Mouse (Mus musculus) mature B cell (primary cell): ENCODE results near the gene Ankrd13b.

Source experiments
- in situ Hi-C: fragments of 300-500 bp; cut with MboI; formaldehyde crosslinking; loops from 2 replicates; pipeline ENCODE4 v1.14.3; 2019

The Ankrd13b gene

DNA sequence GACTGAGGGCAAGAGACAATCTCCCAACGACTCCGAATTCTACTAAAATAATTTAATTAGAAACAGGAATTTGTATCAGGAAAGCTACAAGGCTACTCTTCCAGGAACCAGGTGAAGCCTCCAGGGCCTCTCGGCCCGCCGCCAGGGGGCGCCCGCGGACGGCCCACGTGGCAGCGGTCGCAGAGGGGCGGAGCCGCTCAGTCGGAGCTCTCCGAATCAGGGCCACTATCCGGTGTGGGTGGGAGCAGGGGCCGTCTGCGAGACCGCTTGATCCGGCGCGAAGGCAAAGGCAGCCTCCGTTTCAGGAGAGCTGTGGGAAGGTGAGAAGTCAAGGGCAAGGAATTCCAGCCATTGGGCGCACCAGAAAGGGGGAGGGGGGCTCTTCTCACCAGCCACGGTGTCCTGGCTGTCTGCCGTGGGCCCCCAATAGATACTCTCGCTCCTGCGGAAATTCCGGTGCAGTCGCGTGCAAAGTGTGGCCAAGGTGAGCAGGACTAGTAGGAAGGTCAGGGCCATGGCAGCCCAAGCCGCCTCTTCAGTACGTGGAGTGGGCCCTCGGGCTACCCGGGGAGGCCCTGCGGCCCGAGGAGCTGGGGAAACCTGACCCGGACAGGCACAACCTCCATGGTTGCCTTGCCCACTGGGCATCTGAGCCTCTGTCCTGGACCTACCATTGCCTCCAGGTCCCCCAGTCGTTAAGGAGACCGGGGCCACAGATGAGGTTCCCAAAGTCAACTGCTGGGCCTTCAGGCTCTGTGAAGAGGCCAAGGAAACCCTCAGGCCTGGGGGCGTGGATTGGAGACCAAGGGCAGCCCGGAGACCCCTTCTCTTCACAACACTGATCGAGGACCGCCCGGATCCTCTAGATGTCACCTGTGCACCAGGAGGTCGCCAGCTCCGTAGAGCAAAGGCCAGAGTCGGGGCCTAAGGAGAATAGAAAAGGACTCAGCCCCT, 18.9 kb upstream of the Ankrd13b start:
- in situ Hi-C loops: no loop called here

DNA sequence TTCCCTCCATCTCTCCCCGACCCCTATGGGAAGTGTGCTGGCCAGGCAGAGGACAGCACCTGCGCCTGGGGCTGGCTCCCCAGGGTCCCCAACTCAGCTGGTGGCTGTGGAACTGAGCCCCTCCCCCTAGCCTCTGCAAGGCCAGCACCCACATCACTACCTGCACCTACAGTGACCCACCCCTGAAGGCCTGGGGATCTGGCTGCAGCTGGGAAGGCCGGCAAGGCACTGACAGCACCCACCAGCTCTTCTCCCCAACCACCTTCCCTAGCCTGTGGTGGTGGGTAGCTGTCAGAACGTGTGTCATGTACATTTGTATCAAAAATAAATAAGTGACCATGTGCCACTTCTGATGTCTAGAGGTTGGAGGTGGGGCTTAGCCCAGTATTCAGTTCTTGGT, 17.9 kb upstream of the Ankrd13b start:
- in situ Hi-C loops: no loop called here

DNA sequence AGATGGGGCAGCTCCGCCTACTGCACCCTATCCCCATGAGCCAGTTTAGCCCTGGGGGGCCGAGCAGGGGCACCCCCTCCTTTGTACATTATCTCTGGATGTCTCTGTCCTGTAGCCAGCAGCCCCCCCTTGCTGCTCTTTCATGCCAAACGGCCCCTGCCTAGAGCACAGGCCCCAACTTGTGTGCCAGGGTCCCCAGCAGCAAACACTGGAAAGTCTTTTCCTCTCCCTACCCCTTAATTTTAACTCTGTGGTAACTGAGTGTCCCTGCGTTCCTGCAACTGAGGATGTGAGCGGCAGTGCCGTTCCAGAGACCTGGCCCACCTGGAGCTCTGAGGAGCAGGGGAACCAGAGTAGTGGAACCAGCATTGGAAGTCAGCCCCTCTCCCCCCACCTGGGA, 17.5 kb upstream of the Ankrd13b start:
- in situ Hi-C loops: no loop called here

DNA sequence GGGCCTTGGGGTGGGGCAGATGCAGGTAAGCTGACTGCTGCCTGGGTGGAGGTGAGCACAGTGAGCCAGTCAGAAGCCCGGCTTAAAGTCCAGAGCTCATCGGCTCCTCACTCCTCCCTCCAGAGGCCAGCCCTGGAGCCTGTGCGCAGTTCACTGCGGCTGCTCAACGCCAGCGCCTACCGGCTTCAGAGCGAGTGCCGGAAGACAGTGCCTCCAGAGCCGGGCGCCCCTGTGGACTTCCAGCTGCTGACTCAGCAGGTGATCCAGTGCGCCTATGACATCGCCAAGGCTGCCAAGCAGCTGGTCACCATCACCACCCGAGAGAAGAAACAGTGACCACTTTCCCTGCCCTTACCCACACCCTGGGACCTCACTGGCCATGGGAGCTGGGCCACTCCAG, 16.8 kb upstream of the Ankrd13b start:
- in situ Hi-C loops: no loop called here

DNA sequence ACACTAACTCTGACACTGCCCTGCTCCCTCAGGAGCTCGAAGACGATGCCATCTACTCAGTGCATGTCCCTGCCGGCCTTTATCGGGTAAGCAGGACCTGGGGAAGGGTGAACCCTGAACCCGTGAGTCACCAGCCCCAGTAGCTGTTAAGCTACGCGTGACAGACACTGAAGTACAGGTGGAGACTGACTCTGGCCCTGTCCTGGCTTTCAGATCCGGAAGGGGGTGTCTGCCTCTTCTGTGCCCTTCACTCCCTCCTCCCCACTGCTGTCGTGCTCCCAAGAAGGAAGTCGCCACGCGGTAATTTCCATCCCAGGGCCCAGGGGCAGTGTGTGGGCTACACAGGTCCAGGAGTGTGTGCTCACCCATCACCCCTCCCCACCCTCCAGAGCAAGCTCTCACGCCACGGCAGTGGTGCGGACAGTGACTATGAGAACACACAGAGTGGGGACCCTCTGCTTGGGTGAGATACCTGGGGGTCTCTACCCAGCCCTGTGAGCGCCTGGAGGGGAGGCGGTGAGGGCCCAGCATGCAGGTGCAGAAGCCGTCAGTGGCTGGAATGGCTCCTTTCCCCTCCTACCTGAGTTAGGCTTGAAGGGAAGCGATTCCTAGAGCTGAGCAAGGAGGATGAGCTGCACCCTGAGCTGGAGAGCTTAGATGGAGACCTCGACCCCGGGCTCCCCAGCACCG, 16.0 kb upstream of the Ankrd13b start:
- in situ Hi-C loops: no loop called here

DNA sequence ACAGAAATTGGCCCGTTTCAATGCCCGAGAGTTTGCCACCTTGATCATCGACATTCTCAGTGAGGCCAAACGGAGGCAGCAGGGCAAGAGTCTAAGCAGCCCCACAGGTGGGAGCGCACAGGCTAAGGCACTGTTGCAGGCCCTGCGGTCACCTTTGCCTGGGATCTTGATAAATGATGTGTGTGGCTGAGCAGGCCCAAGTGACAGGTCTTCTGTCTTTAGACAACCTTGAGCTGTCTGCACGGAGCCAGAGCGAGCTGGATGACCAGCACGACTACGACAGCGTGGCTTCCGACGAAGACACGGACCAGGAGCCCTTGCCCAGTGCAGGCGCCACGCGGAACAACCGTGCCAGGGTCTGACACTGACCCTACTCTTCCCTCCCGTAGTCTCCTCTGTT, 14.9 kb upstream of the Ankrd13b start:
- in situ Hi-C loops: no loop called here

DNA sequence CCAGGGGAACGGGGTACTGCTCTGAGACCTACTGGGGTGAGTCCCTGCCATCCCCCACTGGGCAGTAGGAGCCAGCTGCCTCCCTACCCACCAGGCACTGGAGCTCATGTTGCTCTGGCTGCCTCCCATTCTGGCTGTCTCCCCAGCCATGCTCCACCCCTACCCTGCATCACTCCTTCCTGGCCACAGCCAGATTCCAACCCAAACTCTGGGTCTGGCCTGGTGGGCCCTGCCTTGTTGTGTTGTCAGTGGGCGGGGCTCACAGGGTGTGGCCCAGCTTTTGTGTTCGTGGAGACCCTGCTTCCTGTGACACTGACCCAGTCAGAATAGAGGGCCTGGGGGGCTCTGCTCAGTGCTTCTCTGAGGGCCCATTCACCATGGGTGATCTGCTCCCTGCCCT, 14.0 kb upstream of the Ankrd13b start:
- in situ Hi-C loops: no loop called here

DNA sequence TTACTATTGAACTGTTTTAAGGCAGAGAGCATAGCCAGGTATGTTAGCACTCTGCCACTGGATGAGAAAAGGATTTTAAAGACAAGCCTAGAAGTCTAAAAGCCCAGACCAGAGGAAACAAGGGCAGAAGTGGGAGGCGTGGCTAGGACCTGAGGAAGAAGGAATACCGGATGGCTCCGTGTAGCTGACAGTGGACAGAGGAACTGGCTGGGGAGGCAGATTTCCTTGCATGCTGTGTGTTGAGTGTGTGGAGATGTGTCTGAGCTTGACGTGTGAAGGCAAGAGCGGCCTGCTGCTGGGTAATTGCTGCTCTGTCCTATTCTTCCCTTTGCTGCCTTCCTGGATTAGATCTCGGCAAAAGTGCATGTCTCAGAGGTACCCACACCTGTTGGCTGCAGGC, 13.0 kb upstream of the Ankrd13b start:
- in situ Hi-C loops: no loop called here

DNA sequence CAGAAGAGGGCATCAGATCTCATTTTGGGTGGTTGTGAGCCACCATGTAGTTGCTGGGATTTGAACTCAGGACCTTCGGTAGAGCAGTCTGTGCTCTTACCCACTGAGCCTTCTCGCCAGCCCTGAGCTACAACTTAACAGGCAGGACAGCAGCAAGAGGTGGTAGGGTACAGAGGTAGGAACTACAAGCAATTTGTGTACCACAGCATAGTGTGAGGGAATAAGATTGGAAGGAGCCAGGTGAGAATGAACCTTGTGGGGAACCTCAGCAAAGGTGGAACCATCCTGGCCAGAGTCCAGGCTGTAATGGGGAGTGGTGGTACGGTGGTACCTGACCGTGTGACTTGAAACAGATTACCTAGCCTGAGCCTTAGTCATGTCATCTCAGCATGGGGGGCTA, 12.5 kb upstream of the Ankrd13b start:
- in situ Hi-C loops: no loop called here

DNA sequence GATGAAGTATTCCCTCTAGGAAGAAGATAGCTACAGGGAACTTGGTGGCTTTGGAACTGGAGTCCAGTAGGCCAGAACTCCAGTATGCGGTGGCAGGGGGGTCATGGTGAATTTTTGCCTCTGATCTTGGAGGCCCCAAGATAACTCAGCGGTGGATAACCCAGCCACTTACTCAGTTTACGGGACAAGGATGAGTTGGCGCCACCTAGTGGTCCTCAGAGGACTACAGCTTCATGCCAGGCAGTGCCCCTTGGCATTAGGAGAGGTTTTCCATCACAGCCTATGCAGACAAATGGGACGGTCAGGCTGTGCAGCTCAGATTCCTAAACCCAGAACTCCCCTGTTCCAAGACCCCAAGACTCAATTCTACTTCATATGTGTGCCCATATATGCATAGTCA, 11.9 kb upstream of the Ankrd13b start:
- in situ Hi-C loops: no loop called here

DNA sequence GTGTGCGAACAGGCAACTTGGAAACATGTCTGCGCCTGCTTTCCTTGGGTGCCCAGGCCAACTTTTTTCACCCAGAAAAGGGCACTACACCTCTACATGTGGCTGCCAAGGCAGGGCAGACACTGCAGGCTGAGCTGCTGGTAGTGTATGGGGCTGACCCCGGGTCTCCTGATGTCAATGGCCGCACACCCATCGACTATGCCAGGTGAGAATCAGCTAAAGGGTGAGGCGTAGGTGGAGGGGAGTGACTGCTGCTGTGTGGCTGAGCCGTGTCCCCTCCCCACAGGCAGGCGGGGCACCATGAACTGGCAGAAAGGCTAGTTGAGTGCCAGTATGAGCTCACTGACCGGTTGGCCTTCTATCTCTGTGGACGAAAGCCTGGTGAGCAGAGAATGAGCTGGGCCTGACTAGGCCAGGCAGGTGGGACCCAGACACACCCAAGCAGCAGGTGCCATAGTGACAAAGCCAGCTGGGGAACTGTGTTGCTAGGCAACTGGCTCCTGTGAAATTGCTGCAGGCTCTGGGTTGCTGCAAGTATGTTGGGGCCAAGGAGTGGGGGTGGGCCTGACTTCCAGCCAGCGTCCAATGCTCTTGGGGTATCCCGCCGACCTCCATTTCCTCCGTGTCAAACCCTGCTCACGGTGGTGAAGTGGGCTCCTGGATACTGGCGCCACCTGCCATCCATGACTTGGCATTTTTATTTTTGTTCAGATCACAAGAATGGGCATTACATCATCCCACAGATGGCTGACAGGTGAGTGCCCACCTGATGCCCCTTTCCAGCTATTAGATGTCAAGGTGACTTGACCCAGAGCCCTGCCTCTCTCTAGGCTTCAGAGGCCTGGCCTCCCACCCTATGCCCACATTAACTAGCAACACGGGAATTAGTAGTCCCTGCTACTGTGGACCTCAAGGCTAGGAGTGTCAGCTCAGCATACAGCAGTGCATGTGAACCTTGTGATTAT, 11.2 kb upstream of the Ankrd13b start:
- in situ Hi-C loops: no loop called here

DNA sequence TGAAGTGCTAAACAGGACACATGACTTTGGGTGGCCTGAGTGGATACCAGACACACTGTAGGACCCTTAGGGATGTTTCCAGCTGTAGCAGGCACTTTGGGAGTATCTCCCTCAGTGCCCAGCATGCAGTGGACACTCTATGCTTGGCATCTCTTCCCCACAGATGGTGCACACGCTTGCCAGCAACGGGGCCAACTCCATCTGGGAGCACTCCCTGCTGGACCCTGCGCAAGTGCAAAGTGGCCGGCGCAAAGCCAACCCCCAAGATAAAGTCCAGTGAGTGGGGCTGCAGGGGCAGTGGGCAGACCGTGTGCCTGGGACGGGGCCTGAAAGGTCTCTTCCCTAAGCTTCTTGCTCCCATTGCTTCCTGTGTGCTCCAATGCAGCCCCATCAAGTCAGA, 9.9 kb upstream of the Ankrd13b start:
- in situ Hi-C loops: no loop called here

DNA sequence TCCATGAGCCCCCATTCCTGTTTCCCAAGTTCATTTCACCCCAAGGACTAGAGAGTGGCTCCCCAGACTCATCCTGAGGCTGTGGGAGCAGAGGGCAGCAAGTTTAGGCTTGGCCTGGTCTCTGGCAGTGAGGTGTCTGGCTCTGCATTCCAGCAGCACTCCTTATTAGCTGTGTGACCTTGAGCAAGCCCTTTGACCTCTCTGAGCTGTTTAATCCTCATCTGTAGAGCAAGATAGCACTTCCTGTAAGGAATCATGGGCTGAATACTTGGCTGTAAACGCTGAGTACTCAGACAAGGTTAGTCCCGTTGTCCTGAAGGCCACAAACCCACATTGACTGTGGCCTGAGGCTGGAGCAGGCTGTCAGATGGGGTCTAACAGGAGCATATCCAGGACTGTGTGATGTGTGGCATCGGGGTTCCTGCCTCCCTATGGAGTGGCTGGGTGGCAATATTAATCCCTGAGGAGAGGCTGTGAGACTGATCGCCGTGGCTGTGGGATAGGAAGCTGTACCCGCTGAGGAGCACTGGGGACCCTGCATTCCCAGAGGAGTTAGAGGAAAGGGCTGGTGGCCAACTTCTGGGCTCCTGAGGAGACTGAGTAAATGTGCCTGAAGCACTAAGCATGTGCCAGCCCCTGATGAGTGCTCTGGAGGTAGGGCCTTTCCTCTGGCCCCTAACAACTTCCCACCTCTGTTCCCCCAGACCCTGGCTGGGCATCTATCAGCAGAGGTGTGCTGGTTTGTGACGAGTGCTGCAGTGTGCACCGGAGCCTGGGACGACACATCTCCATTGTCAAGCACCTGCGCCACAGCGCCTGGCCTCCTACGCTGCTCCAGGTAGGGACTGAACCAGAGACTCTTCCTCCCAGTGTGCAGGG, 9.0 kb upstream of the Ankrd13b start:
- in situ Hi-C loops: no loop called here

DNA sequence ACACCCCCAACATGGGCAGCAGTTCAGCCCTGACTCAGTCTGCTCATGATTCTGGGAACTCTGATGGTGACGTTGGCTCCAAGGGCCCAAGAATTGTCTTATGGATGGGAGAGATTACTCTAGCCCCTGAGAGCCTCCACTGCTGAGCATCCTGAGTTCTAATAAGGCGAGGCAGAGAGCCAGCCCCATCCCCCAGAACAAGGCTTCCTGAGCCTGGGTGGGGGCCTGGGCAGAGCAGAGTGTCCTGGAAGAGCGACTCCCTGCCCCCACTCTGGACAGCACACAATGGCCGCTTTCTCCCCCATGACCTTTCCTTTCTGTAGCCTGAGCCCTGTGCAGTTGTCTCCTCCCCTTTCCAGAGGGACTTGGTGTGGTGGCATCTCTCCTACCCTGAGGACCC, 8.4 kb upstream of the Ankrd13b start:
- in situ Hi-C loops: no loop called here

DNA sequence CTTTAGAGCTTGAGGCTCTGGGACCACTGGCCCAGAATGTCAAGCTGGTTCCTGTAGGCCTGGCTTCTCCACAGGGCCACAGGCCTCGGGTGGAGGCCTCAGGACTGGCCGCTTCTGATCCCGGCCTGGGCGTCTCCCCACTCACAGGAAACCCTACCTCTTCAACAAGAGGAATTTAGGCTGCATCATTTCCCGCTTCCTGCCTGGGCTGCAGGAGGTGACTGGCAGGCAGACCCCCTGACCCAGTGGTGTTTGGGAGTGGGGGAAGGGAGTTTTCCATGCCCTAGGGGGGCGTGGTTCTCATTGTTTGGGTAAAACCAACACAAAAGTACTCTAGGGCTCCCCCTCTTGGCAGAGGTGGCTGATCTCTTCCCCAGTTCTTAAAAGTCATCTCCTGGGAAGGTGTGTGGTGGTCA, 7.9 kb upstream of the Ankrd13b start:
- in situ Hi-C loops: no loop called here

DNA sequence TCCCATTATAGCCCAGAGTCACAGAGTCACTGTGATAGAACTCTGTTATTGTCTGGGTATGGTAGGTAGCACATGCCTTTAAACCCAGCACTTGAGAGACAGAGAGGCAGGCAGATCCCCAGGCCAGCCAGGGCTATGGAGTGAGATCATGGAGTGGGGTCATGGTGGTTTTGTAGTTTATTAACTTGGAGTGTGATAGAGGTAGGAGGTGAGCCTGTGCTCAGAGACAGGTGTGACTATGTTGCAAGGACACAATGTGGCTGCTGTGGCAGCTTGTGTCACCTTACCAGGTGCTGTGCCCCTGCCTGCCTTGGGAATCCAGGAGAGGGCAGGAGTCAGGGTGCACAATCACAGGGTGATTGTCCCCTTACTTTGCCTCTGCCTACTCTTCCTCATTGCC, 6.0 kb upstream of the Ankrd13b start:
- in situ Hi-C loops: no loop called here

DNA sequence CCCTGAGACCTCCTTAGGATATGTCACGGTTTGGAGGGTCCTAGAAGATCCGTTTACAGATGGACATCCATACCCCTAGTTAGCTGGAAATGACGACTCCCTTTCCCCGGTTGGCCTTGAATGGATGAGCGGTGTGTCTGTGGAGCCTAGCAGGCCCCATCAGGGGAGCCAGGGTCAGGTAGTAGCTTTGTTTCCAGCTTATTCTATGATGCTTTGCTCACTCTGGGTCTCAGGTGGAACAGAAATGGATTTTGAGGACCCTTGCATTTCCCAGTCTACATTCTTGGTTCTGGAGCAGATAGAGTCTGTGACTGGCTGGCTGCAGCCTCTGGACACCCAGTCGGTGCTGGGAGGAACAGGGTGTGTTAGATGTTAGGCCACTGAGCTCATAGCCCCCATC, 5.3 kb upstream of the Ankrd13b start:
- in situ Hi-C loops: no loop called here

DNA sequence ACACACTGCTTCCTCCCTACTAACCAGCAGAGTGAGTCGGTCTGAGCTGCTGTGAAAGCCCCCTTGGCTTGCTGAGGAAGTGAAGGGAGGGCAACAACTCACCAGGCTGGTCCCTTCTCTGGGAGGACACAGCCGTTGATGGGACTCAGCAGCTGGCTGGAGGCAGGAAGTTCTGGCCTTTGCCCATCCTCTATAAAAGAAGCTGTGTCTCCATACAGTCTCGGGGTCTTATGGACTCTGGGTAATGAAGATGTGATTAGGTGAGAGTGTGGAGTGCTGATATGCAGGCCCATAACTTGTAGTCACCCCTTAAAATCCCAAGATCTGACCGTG, 4.8 kb upstream of the Ankrd13b start:
- in situ Hi-C loops: no loop called here

DNA sequence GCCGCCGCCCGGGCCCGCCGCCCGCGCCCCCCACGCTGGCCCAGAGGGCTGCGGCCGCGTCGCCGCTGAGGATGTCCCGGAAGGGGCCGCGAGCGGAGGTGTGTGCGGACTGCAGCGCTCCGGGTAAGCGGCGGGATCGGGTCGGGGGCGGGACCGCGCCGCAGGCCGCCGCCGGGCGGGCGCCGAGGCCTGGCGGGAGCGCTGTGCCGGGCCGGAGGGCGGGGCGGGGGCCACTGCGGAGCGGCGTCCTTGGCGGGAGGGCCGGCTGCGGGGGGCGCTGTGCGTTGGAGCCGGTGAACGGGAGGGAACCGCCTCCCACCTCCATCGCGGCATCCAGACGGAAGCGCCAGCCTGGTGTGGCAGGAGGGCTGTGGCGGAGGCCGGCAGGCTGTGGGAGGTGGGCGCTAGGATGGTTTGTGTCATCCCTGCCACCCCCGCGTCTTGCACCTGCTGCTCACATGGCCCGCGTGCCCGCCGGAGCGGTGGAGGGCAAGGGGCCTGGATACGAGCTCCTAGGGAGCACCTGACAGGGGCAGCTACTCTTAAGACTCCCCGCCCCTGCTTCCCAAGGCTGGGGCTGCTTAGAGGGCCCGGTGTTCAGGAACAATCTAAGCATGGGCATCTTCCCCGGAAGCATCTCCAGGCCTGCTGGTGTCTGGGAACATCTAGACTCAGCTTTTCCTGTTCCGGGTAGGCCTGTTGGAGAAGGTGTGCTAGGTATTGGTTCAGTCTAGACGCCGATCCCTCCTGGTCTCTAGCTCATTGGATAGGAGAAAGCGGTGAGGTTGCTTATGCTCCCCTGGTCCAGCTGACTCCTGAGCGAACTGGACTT, 4.2 kb upstream of the Ankrd13b start, which contains the start of gene Git1:
Gene Git1 (plus strand): TSS at position 51 of the 832 bp plus-strand sequence.
- in situ Hi-C loops: no loop called here

DNA sequence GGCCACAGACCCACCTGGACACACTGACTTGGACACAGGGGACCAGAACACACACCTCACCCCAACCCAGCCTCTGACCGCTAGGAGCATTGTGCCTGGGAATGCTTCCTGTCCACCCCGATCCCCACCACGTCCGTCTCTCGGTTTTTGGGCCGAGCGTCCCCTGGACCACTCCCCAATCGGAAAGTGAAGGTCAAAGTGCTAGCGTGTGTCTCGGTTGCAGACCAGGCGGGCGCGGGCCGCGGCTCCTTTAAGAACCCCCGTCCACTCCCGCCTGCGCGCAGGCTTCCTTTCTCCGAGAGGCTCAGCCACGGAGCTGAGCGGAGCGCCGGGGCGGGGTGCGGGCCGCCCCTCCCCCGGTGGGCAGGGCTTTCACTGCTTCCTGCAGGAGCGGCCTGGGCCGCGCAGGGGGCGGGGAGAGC, 3.4 kb upstream of the Ankrd13b start:
- in situ Hi-C loops: no loop called here
